Mouse (Mus musculus): ENCODE data around the gene Caml. TPM values are rescaled to one million over a fixed set of nuclear protein-coding genes. Genes with fewer than 3 reads are reported as not detected.
A peak's percentile ranks its signal among the peaks of the same experiment; 100 is the strongest.
"Not testable (repeated sequence)": the region's sequence is repeated elsewhere in the genome, so short reads cannot be mapped to it uniquely, and the experiment has no call there.

Gene Caml
- polyA plus RNA-seq (2016; fragmentation: Nextera tagmentation; extraction: Ambion mirVana), result 74.1 and 75.9 TPM in 2 replicates

- Histone ChIP-seq H3K27ac (peak within 1 kb of the TSS; percentile 93), H3K27me3 (no peaks in the 10 kb centered on the region), H3K36me3 (peaks cover 8% of the 10 kb centered on the region; the same call in 1 of the 2 replicates), H3K4me1 (peaks cover 20% of the 10 kb centered on the region), H3K4me2 (replicated peaks) (peak within 1 kb of the TSS; percentile 72), H3K9ac (peak within 1 kb of the TSS; percentile 87), H3K4me3 (peak within 1 kb of the TSS; percentile 85), H3K9me3 (replicated peaks) (no peaks in the 10 kb centered on the region)
- WGBS, result under 1% methylated on average over 59 of the region's 59 CpGs
- peak; percentile 98 for ATAC-seq (ENCODE audit: low FRiP score)
These were observed at the start of gene Caml for GRCm38 (mm10) chr13:55622649-55623541. TSS of gene Caml (plus strand) at chr13:55623005.

GRCm38 (mm10) chr13:55573432-55573831, 49.4 kb upstream of the Caml start, which contains the start of gene Tmed9:
TSS of gene Tmed9 (plus strand) at chr13:55573732.
- H3K4me2 ChIP-seq (replicated peaks), result no peak within 1 kb of the TSS
- no peak within 1 kb of the TSS for H3K4me3 ChIP-seq
- no peaks in the 10 kb centered on the region for H3K9me3 ChIP-seq (replicated peaks)
- 96% methylated on average over 2 of the region's 2 CpGs for WGBS
- peaks cover 21% of the 10 kb centered on the region for H3K4me1 ChIP-seq
- ATAC-seq (ENCODE audit: low FRiP score), result no peak
- H3K9ac ChIP-seq, result no peak within 1 kb of the TSS
- no peaks in the 10 kb centered on the region for H3K36me3 ChIP-seq
- no peaks in the 10 kb centered on the region for H3K27me3 ChIP-seq
- no peak within 1 kb of the TSS for H3K27ac ChIP-seq

- no peak overlapping the region for H3K4me3 ChIP-seq
- no peak for ATAC-seq (ENCODE audit: low FRiP score)
- WGBS, result 69% methylated on average over 5 of the region's 5 CpGs
These were observed 48.5 kb upstream of the Caml start for GRCm38 (mm10) chr13:55574321-55574720.

GRCm38 (mm10) chr13:55575932-55576331, 46.9 kb upstream of the Caml start:
- Histone ChIP-seq H3K36me3 (no peaks in the 10 kb centered on the region), H3K9me3 (replicated peaks) (no peaks in the 10 kb centered on the region), H3K4me2 (replicated peaks) (no peak overlapping the region), H3K4me1 (peaks cover 8% of the 10 kb centered on the region), H3K27me3 (no peaks in the 10 kb centered on the region), H3K9ac (no peak overlapping the region), H3K4me3 (no peak overlapping the region), H3K27ac (no peak overlapping the region)
- WGBS, result 59% methylated on average over 5 of the region's 5 CpGs
- no peak for ATAC-seq (ENCODE audit: low FRiP score)

More at GRCm38 (mm10) chr13:55574321-55574720, 48.5 kb upstream of the Caml start:
- Histone ChIP-seq H3K4me1 (peaks cover 16% of the 10 kb centered on the region), H3K36me3 (no peaks in the 10 kb centered on the region), H3K9me3 (replicated peaks) (no peaks in the 10 kb centered on the region), H3K4me2 (replicated peaks) (no peak overlapping the region), H3K27me3 (no peaks in the 10 kb centered on the region), H3K27ac (no peak overlapping the region), H3K9ac (no peak overlapping the region)

GRCm38 (mm10) chr13:55576872-55577271, 45.9 kb upstream of the Caml start:
- H3K4me3 ChIP-seq; H3K9ac ChIP-seq; ATAC-seq (ENCODE audit: low FRiP score); H3K27ac ChIP-seq; H3K4me2 ChIP-seq (replicated peaks); H3K4me1 ChIP-seq; H3K9me3 ChIP-seq (replicated peaks); H3K36me3 ChIP-seq; H3K27me3 ChIP-seq: not testable (repeated sequence)
- WGBS, result 87% methylated on average over 7 of the region's 7 CpGs

- Histone ChIP-seq H3K9ac (no peak overlapping the region), H3K4me2 (replicated peaks) (no peak overlapping the region), H3K27ac (no peak overlapping the region), H3K36me3 (no peaks in the 10 kb centered on the region), H3K4me1 (no peaks in the 10 kb centered on the region), H3K4me3 (no peak overlapping the region), H3K27me3 (no peaks in the 10 kb centered on the region), H3K9me3 (replicated peaks) (no peaks in the 10 kb centered on the region)
- no peak for ATAC-seq (ENCODE audit: low FRiP score)
- 76% methylated on average over 4 of the region's 4 CpGs for WGBS
These were observed 44.7 kb upstream of the Caml start for GRCm38 (mm10) chr13:55578086-55578485.

GRCm38 (mm10) chr13:55591961-55592490, 30.8 kb upstream of the Caml start:
- 72% methylated on average over 4 of the region's 4 CpGs for WGBS
- no peak overlapping the region for H3K27ac ChIP-seq
- ATAC-seq (ENCODE audit: low FRiP score), result peak; percentile 15

GRCm38 (mm10) chr13:55592512-55593253, 30.1 kb upstream of the Caml start:
- Histone ChIP-seq H3K4me1 (peaks cover 13% of the 10 kb centered on the region), H3K4me3 (peak overlapping the region; percentile 74), H3K27me3 (peaks cover 4% of the 10 kb centered on the region), H3K4me2 (replicated peaks) (peak overlapping the region; percentile 65), H3K9me3 (replicated peaks) (no peaks in the 10 kb centered on the region), H3K36me3 (peaks cover 33% of the 10 kb centered on the region), H3K27ac (peak overlapping the region; percentile 77), H3K9ac (peak overlapping the region; percentile 84)
- peak; percentile 99 for ATAC-seq (ENCODE audit: low FRiP score)
- WGBS, result 6% methylated on average over 29 of the region's 29 CpGs

More at GRCm38 (mm10) chr13:55591961-55592490, 30.8 kb upstream of the Caml start:
- no peak overlapping the region for H3K9ac ChIP-seq
- H3K4me1 ChIP-seq, result peaks cover 13% of the 10 kb centered on the region
- peaks cover 4% of the 10 kb centered on the region for H3K27me3 ChIP-seq
- peak overlapping the region; percentile 65; the same call in 1 of the 2 replicates for H3K4me2 ChIP-seq (replicated peaks)
- no peak overlapping the region for H3K4me3 ChIP-seq
- H3K36me3 ChIP-seq, result peaks cover 28% of the 10 kb centered on the region
- no peaks in the 10 kb centered on the region for H3K9me3 ChIP-seq (replicated peaks)

- Histone ChIP-seq H3K4me3 (peak overlapping the region; percentile 74), H3K4me1 (peaks cover 13% of the 10 kb centered on the region), H3K9ac (peak overlapping the region; percentile 84), H3K36me3 (peaks cover 39% of the 10 kb centered on the region), H3K4me2 (replicated peaks) (peak overlapping the region; percentile 65), H3K9me3 (replicated peaks) (no peaks in the 10 kb centered on the region), H3K27ac (peak overlapping the region; percentile 77), H3K27me3 (peaks cover 4% of the 10 kb centered on the region)
- WGBS, result 1% methylated on average over 31 of the region's 31 CpGs
- peak; percentile 50; the same call in 1 of the 2 replicates for ATAC-seq (ENCODE audit: low FRiP score)
These were observed 29.5 kb upstream of the Caml start for GRCm38 (mm10) chr13:55593254-55593747.

GRCm38 (mm10) chr13:55595375-55595774, 27.4 kb upstream of the Caml start:
- peaks cover 13% of the 10 kb centered on the region for H3K4me1 ChIP-seq
- no peak overlapping the region for H3K9ac ChIP-seq
- peaks cover 41% of the 10 kb centered on the region for H3K36me3 ChIP-seq
- 92% methylated on average over 12 of the region's 12 CpGs for WGBS
- ATAC-seq (ENCODE audit: low FRiP score), result no peak
- no peak overlapping the region for H3K27ac ChIP-seq
- H3K4me3 ChIP-seq, result no peak overlapping the region
- peaks cover 4% of the 10 kb centered on the region for H3K27me3 ChIP-seq
- H3K4me2 ChIP-seq (replicated peaks), result no peak overlapping the region
- H3K9me3 ChIP-seq (replicated peaks), result no peaks in the 10 kb centered on the region

GRCm38 (mm10) chr13:55596802-55597201, 26.0 kb upstream of the Caml start:
- Histone ChIP-seq H3K4me2 (replicated peaks) (no peak overlapping the region), H3K27me3 (no peaks in the 10 kb centered on the region)
- 97% methylated on average over 12 of the region's 12 CpGs for WGBS

More at GRCm38 (mm10) chr13:55596802-55597201, 26.0 kb upstream of the Caml start:
- Histone ChIP-seq H3K27ac (no peak overlapping the region), H3K9me3 (replicated peaks) (no peaks in the 10 kb centered on the region), H3K4me3 (no peak overlapping the region), H3K36me3 (peaks cover 41% of the 10 kb centered on the region), H3K4me1 (peaks cover 19% of the 10 kb centered on the region), H3K9ac (no peak overlapping the region)
- ATAC-seq (ENCODE audit: low FRiP score), result no peak
